Mouse (Mus musculus) cerebellum, postnatal 4 days (tissue): ENCODE results near the gene Clp1.

ENCODE experiments used
- DNase-seq, 2 experiments: peaks; one replicate each; pipeline ENCODE4 v3.0.0; 2022; ENCODE audit warnings: low spot score in 2 of 2, mixed read lengths in 1 of 2

The Clp1 gene

DNA sequence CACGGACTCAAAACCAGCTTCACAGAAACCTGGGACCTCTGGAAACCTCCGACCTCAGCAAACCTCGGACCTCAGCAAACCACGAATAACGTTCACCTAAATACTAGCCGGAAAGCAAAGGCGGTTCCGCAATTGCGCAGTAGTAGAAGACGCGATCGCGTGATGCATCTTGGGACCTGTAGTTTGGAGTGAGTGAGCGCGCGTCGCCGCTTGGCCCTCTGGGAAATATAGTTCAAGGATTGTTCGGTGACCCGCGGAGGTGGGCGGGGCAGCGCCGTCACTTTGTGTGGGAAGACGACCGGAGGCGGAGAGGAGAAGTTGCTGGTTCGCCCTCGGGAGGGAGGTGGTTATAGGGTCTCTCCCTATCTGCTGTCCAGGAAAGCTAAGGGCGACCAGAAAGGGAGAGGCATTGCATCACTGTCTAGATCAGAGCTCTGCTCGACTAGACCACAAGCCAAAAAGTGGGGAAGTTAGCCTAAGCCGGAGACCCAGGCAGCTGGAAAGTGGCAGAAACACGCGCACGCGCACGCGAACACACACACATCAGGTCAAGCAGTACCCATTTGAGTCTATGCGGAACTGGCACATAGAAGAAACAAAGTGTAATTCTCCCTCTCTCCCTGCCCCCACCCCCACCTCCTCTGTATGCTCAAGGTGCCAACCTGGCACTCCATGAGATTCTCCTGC lies at the start of gene Clp1:
Clp1 (minus strand) TSS at position 179 of the 687 bp plus-strand sequence.
- DNase-seq = peak; percentile 80 to 93

DNA sequence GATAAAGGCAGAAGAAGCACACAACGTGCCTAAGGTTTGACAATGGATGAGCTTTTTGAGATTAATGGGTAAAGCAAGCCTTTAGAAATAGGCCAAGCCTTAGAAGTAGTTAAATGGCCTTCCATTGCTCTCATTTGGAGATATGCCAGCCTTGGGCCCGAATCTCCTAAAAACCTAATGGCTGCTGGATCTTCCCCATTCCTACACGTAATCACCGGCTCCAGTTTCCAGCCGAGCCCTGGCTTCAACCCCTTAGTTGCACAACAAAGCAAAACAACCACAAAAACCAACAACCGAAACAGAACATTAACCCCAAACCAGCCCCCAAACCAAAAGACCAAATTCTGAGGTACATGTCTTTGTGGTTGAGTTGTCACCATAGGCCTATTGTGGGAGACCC lies 48.5 kb upstream of the Clp1 start:
- no peak for DNase-seq

DNA sequence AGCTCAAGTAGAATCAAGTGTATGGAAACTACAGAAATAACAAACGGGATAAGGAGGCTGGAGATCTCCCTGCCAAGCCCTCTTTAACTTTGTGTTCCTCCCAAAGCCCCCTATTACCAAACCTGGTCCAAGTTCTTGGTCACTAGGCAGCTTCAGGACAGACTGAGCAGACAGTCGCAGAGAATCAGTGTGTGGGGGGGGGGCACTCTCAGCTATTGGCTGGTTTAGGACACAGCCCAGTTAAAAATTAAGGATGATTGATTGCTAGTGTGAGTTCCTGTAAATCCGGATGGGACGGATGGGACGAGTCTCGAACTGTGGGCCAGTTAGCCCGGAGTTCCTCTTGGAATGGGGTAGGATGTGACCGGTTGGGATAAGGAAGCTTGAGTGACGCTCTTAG lies 48.1 kb upstream of the Clp1 start, which contains the start of gene Serping1:
Serping1 (minus strand) TSS at position 204 of the 400 bp plus-strand sequence.
- no peak for DNase-seq

DNA sequence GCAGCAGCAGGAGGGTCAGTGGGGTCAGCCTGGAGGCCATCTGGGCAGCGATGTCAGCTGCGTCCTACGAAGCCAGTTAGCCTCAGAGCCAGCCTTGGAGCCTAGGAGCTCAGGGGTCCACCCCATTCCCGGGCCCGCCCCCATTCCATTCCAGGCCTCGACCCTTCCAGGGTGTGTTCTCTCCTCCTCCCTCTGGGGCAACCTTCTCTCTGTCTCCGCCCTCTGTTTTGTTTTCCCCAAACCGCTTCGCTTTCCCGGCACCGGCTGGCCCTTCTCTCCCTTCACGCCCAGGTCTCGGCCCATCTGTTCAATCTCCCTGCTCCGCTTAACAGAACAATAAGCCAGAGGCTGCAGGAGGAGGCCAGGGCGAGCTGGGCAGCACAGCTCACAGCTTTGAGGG lies 47.6 kb upstream of the Clp1 start:
- peak in 1 of 2 experiments; percentile 60 for DNase-seq

DNA sequence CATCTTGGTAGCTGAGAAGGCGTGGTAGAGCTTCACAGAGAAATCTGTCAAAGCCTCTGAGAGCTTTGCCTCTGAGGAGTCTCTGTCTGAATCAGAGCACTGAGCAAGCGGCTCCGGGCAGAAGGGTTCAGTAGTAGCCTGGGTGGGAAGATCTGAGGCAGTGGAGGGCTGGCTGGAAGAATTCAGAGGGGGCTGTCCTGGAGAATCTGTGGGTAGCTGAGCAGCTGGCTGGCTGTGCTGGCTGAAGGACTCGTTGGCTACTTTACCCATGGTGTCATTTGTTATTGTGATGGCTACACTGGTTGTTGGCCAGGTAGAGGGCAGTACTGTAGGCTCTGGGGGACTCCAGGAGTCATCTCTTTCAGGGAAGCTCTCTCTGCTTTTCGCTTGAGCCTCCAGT lies 46.0 kb upstream of the Clp1 start:
- DNase-seq = no peak

DNA sequence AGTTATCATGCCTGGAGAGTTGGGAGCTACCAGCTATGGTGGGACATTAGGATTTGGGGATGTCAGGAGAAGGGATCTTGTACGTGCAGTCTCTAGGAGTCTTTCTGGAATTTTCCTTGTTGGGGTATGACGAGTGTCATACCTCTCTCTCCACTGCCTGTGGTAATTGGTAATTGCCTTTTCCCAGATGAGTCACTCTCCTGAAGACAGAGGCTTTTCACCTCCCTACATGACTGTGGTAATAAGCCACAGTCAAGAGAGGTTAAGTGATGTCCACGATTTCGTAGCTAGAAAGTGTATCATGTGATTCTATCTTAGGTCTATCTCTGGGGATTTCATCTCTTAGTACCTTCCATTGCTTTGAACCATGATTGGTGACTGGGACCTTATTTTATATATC lies 45.3 kb upstream of the Clp1 start:
- DNase-seq = no peak

DNA sequence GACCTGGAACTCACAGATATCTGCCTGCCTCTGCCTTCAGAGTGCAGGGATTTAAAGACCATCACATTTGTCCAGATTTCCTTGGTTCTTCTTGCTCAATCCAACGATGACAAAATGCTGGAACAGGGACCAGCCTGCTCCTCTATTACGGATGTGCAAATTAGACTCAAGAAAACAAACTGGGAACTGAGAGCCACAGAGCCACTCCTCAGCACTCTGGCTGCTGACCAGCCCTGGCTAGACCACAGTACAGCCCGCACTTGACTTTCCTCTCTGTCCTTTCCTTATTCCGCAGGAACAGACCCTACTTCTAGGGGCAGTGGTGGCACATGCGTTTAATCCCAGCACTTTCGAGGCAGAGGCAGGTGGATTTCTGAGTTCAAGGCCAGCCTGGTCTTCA lies 43.4 kb upstream of the Clp1 start:
- no peak for DNase-seq

DNA sequence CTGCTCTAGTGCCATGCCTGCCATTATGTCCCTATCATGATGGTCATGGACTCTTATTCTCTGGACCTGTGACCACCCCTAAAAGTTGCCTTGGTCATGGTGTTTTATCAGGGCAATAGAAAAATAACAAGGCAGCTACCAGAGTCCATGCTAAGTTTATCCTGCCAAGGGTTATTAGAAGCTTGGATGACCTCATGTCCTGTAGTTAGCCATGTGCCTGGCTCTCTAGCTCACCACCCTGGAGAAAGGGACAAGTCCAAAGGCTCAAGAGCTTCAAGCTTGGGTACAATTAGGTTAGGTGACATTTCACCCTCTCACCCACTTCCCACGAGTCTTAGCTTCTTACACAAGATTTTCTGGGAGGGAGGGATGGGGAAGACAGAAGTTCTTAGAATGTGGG lies 35.7 kb upstream of the Clp1 start:
- no peak for DNase-seq

DNA sequence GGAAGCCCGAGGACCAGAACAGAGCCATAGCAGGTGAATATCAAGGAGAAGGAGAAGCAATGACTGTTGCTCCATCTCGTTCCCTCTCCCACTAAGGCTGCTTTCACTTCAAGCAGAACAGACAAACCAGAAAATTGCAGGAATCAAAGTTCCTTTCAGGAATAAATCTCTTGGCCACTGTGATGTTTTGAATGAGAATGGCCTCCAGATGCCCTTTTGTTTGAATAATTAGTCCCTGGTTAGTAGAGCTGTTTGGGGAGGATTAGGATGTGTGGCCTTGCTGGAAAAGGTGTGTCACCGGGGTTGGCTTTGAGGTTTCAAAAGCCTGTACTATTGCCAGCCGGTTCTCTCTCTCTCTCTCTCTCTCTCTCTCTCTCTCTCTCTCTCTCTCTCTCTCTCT lies 35.1 kb upstream of the Clp1 start:
- DNase-seq = no peak

DNA sequence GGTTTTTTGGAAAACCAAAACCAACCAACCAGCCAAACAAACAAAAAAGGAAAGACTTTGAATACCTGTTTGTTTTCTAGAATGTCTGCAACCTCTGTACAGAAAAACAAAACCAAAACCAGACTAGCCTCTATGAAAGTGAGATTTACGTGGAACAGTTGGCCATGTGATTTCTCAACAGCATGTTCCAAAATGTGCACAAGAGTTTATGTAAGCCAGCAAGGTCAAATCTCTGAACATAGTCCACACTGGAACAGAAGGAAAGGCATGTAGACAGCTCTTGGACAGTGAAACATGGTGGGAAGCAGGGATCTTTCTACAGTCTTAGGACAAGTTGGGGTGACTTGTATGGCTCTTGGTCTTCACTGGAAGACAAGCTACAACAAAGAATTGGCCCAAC lies 34.7 kb upstream of the Clp1 start:
- no peak for DNase-seq

DNA sequence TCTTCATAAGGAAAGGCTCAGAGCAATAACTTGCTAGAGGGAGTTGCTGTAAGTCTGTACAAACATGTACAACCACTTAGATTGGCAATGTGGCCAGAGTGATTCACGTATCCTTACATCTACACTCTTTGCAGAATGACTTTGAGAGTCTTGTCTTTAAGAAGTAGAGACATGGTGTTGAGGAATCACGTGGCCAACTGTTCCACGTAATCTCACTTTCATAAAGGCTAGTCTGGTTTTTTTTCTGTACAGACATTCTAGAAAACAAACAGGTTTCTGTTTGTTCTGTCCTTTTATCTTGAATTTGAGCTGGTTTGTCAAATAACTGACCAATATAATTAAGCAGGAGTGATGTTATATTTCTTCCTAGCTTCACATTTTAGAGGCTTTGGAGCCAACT lies 34.2 kb upstream of the Clp1 start:
- DNase-seq = no peak

DNA sequence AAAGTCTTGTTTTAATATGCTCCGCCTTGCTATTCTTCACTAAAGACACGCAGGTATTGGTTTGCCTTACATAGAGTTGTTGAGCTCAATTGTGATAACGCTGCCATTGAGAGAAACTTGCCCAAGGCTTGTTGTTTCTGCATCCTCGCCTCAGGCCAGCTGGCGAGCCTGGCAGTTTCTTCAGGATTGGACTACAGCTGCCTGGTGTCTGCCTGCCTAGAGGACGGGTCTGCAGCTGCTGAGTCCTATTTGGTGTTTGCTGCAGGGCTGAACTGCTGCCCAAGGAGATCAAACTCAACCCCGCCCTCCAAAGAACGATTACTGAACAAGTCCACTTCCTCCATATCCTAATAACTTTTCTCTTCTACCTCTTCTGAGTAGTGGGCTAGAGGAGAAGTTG lies 33.6 kb upstream of the Clp1 start:
- DNase-seq = no peak

DNA sequence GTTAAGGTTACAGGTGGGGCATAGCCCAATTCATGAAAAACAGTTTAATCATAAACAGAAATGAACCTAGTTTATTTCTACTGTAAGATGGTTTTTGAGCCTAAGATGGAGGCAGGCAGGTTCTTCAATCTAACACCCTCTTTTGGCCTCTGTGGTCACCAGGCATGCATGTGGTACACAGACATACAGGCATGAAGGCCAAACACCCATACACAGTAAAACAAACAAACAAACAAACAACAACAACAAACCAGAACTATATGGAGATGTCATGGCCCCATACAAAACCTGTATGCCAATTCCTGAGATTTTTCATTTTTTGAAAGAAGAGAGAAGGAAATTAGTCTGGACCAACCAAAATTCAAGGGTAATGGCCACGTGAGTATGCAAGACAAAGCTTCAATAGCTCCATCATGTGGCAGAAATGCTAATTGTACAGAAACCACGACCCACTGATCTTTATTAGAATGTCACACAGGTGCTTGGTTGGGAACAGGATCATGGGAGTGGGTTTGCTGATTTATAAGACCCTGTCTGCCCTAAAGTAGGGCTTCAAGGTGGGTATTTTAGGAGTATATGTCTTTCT lies 31.5 kb upstream of the Clp1 start:
- peak in 1 of 2 experiments; percentile 43 for DNase-seq

DNA sequence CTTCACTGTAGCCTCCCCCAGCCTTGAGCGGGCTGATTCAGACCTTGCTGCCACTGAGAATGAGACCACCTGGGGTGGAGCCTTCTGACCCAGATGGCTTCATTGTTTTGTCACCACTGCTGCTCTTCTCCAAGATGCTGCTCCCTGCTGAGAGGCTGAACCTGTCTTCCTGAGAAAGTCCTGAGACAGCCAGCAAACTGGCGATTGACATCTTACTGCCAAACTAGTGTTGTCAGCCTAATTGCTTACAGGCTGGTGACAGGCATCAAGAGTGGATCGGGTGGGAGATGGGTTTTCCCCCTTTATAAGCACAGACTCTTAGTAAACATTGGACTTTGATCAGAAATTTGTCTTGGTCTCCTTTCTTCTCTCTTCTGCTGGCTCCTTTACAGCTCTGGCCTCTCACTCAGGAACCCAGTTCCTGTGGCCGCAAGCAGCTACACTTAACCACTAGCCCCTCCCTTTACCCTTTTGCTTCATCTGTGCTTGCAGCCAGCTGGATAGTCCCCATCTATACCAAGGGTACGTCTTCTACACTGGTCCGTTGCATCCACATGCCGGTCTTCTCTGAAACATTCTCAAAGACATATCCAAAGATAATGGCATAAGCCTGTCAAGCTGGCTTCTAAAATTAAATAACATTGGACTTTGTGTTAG lies 30.0 kb upstream of the Clp1 start:
- DNase-seq = no peak

DNA sequence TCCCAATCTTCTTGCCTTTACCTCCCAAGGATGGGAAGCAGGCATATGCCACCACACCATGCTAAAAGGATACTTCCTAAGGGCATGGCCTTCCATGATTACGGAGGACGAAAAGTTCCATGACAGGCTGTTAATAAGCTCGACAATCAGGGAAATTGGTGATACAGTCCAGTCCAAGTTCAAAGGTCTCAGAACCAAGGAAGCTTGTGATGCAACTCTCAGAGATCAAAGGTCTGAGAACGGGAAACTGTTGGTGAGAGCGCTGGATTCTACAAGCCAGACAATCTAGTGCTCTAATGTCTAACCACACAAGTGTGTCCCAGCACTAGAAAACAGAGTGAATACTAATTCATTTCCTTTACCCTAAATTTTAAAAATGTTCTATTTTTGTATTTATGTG lies 29.1 kb upstream of the Clp1 start:
- no peak for DNase-seq

DNA sequence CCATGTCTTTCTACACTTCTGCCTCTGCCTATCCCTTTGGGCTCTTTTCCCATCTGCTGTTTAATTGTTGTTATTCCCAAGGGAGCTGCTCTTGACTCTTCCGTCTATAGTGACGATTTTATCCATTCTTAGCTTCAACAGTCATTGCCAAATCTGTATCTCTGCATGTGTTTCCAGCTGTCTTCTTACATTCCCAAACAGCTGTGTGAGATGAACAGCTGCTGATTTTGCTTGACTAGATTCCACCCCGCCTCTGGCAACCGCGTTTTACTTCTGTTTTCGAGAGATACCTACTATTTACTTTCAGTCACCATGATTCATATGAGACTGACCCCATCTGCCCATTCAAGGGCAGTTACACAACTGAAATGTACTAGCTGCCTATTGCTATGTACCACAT lies 23.0 kb upstream of the Clp1 start:
- DNase-seq = no peak

DNA sequence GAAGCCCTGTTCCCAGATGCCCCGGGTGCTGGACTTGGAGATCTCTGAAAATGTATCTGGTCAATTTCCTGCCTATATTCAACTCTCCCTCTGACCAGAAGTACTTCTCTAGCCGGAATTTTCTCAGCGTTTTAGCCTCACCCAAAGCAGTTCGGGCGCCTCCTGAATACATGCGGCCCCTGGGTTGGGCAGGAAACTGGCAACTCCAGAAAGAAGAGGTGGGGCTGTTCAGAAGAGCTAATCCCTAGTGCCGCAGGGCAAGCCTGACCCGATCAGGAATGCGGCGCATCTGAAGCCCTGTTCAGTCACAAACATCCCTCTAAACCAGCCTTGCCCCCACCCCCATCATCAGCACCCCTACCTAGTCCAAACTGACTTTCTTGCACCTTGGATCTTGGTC lies 17.0 kb upstream of the Clp1 start:
- DNase-seq = peak in 1 of 2 experiments; percentile 40

DNA sequence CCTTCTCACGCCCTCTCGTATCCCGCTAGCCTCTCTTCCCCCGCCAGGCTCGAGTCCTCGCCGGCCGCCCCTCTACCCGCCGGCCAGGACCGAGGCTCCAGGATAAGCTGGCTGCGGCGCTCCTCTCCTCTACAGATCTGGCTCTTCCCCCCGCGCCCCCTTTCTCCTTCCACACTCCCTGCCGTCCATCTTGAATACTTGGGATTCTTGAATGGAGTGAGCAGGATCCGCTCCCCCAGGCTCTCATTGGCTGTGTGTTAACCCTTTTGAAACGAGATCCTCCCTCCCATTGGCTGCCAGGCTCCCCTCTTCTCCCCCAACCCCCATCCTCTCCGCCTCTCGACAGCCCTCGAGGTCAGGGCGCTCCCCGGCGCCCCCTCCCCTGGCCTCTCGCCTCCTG lies 16.4 kb upstream of the Clp1 start, which contains the start of gene Gm19426:
Gm19426 (minus strand) TSS at position 95 of the 400 bp plus-strand sequence.
- peak; percentile 76 to 86 for DNase-seq

DNA sequence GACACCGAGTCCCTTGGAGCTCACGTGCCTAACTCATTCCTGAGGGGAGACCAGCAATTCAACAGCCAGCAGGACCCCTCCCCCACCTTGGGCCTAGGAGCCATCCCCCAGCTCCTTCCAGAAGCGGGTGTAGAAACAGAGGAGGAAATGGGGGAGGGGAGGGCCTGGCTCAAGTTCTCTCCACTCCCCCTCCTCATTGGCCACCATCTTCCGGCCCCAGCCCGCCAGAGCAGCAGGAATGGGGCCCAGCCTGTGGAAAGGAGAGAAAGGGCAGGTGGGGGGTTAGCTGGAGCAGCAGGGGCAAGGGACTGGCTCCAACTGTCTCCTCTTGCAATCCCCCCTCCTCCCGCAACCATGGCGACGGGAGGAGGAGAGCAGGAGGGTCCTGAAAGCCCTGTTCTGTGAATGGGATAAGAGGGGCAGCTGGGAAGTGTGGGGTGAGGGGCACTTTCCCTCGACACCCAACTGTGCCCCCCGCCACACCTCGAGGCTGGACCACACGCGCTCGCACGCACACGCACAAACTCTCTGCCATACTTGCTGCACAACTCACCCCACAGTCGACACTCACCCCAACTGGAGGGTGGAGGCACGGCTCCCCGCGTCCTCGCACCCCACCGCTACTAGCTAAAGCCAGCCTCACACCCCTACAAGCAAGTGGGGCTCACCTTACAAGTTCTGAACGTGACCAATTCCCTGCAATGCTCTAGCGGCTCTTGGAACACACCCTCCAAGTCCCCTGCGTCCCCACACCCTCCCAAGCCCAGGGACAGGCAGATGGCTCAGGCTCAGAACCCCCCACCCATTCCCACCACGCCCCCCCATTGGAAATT lies 15.5 kb upstream of the Clp1 start:
- peak; percentile 46 to 82 for DNase-seq

DNA sequence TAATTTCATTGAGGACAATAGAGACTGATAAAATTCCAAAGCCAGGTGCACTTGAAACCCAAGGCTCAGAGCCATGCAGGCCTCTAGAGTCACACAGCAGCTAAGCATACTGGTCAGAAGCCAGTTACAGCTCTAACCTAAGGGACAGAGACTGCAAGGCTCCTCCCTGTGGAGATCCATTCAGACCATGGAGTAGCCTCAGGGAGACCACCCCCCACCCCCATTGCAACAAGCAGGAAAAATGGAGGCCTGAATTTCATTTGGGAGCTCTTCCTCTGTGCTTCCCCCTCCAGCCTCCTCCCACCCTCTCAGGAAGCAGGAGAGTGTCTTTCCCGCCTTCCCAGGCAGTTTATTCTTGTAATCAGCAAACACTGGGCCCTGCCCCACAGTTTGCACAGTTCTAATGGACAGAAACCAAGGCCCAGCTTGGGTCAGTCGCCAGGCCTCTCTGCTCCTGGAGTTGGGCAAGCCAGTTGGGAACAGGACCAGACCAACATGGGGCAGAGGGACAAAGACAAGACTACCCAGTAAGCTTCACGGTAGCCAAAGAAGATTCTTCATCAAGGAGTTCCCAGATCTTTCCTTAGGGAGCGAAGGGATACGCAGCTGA lies 14.8 kb upstream of the Clp1 start:
- DNase-seq = no peak

DNA sequence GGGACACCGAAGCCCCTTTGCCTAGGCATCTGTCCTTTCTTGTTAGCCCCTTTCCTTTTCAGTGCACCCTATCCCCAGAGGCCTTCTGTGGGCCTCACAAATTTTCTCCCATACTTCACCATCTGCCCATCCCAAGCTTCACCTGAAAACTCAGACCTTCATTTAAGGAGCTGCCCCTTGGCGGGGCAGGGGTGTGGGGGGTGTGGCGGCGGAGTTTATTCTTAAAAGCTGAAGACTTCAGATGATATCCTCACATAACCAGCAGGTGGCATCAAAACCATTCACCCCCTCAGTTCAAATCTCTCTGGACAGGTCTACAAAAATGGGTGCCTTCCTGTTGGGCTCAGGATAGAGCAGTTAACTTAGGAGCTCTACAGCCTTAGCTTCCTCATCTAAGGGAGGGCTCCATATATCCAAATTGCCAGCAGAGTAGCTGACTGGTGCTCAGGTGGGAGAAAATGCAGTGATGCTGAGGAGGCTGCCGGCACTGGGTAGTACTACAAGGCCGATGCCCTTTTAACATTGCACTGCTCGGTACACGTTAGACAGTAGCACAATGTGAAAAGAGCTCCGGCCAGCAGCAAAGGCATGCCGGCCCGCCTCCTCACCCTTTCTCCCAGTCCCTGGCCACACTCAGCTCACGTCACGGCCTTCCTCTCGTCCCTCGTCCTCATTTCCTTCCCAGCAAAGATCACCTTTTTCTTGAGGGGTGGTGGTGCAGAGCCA lies 13.6 kb upstream of the Clp1 start:
- no peak for DNase-seq
